Mouse (Mus musculus): Measurements from ENCODE around the gene Zfhx3.

Zfhx3 gene

GRCm38 (mm10) chr8:108552518-108552917 lies 610.1 kb downstream of the Zfhx3 start:
- DNase-seq (ENCODE audit: low spot score in 2 of 2) = no peak

- no peak for DNase-seq (ENCODE audit: low spot score in 2 of 2)
Observed at GRCm38 (mm10) chr8:108553808-108554577, 611.5 kb downstream of the Zfhx3 start.

- DNase-seq (ENCODE audit: low spot score in 2 of 2) = no peak
Observed at GRCm38 (mm10) chr8:108554578-108555245, 612.3 kb downstream of the Zfhx3 start.

GRCm38 (mm10) chr8:108563420-108563819 lies 621.0 kb downstream of the Zfhx3 start:
- no peak for DNase-seq (ENCODE audit: low spot score in 2 of 2)

DNA sequence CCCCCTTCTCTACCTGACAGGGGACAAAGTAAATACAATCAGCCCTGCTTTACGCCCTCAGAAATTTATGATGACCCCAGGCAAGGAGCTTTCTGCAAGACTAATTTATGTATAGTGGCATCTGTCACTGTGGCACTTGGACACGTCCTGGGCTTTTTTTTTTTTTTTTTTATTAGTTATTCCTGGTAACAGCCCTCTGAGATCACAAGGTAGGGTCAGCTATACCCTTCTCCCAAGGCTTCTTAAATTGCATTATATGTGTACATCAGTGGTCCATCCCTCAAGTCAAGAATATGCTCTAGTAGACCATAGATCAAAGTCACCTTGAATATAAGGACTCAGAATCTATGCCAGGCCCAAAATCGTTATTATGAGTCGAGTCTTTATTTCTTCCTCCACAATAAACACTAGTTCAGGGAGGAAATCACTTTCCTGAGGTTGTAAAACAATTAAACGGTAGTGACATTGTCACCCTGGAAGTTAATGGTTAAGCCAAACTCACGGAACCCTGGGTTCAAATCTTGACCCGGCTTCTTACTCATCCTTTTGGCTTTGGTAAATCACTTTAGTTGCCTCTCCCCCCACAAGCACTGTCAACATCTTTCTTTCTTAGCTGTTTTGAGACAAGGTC lies 621.6 kb downstream of the Zfhx3 start:
- no peak for DNase-seq (ENCODE audit: low spot score in 2 of 2)

GRCm38 (mm10) chr8:108566035-108566434 lies 623.6 kb downstream of the Zfhx3 start:
- DNase-seq (ENCODE audit: low spot score in 2 of 2) = peak; percentile 16 to 49

DNA sequence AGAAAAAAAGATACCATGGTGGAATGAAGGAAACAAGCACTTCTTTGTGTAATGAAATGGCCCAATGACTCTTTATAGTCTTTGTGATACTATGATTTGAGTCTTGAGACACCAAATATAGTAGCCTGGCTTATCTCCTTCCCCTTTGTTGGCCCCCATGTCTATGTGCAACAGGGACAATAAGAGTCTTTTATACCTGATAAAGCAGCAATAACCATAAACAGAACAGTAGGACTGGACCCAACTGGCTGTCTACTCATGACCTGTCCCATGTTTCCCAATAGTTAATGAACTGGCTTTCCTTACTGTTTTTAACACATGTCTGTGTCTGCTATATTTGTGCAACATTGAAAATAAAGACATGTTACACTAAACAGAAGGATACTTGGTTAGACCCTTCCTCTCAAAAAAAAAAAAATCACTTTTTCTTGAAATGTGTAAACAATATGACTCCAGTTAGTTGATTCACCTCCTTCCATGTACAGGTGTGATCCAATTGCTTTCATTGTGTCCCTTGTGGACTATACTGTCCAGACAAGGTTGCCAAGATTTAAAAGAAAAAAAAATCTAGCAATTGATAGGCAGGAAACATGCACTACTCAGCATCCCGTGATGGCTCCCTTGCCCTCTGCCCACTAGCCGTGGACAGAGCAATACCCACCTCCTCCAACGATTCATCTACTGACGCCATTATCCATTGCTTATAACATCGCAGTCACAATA lies 631.0 kb downstream of the Zfhx3 start:
- no peak for DNase-seq (ENCODE audit: low spot score in 2 of 2)

- DNase-seq (ENCODE audit: low spot score in 2 of 2) = no peak
Observed at GRCm38 (mm10) chr8:108574101-108574500, 631.7 kb downstream of the Zfhx3 start.

DNA sequence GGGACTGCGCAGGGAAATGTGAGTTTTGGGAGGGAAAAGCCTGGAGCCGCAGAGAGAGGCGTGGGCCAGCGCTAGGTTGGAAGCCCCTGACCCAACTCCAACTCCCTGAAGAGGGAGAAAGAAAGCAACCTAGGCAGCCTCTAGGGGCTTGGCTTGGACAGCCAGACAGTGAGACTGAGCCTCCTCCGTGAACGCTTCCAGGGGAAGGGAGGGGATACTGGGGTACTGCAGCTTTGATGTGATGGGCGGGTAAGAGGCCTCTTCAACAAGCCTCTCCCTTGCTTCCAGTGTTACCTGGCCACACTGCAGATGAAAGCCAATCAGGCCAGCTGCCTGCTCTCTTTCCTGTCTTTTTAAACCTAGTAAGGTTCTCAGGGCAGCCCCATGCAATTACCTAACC lies 635.1 kb downstream of the Zfhx3 start:
- DNase-seq (ENCODE audit: low spot score in 2 of 2) = no peak

DNA sequence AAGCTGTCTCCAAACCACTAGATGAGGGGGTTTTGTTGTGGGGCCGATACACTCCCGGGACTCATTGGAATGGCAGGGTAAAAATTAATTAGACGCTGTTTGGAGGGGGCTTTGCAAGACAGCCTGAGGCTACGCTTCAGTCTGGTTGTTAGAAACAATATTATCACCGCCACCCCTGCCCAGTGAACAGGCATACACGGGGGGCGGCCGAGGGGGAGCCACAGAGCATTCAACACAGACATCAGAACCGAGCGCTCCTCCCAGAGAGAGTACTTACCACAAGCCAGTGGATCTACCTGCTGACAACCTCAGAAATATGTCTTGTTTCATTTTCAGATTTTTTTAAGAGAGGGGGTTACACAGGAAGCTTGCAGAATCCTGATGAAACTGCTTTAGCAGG lies 635.9 kb downstream of the Zfhx3 start:
- DNase-seq (ENCODE audit: low spot score in 2 of 2) = no peak

- no peak for DNase-seq (ENCODE audit: low spot score in 2 of 2)
Observed at GRCm38 (mm10) chr8:108579808-108580207, 637.4 kb downstream of the Zfhx3 start.

GRCm38 (mm10) chr8:108580364-108580763 lies 637.9 kb downstream of the Zfhx3 start:
- DNase-seq (ENCODE audit: low spot score in 2 of 2) = no peak

DNA sequence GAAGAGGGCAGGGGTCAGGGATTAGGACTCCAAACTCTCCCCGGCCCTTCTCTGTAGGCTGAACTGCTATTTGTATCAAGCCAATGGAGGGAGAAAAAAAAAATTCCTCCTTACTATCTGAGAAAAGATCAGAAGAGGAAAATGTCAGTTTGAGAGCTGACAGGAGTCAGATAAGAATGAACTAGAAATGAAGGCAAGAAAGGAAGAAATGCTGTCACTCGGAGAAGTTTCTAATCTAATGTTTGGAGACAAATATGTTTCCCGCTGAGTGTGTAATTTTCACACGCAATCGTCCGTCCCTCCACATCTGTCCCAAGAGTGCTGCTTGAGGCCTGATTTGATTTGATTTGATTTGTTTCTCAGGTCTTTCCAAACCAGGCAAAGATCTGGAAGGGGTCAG lies 639.1 kb downstream of the Zfhx3 start:
- DNase-seq (ENCODE audit: low spot score in 2 of 2) = no peak

GRCm38 (mm10) chr8:108582251-108582650 lies 639.8 kb downstream of the Zfhx3 start:
- no peak for DNase-seq (ENCODE audit: low spot score in 2 of 2)

DNA sequence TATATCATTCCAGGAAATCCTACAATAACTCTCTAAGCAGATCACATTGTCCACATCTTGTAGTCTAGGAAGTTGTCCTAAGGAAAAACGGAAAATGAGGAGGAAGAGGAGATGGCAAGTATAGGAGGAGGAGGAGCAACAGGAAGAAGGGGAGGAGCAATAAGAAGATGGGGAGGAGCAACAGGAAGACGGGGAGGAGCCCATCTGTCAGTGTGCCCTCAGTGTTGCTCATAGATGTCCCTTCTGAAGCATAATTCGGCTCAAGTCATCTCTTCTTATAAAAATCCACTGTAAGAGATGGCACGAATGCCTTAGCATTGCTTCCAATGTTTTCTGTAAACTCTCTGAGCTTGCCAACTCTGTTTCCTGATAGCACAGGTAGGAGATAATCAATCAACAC lies 640.8 kb downstream of the Zfhx3 start:
- no peak for DNase-seq (ENCODE audit: low spot score in 2 of 2)

- no peak for DNase-seq (ENCODE audit: low spot score in 2 of 2)
Observed at GRCm38 (mm10) chr8:108583867-108584661, 641.6 kb downstream of the Zfhx3 start.

DNA sequence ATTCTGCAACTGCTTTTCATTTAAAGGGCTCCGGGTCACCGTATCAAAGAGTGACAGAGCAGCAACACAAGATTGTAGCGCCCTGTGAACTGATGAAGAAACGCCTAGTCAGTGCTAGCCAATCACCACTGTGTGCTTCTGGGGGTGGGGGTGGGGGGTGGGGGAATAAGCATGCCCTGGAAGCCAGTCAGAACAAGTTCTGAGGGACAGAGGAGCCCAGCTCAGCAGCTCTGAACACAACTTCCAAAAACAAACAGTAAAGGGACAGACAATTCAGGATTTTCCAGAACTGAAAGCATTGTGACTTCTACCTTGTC lies 642.2 kb downstream of the Zfhx3 start:
- DNase-seq (ENCODE audit: low spot score in 2 of 2) = no peak

DNA sequence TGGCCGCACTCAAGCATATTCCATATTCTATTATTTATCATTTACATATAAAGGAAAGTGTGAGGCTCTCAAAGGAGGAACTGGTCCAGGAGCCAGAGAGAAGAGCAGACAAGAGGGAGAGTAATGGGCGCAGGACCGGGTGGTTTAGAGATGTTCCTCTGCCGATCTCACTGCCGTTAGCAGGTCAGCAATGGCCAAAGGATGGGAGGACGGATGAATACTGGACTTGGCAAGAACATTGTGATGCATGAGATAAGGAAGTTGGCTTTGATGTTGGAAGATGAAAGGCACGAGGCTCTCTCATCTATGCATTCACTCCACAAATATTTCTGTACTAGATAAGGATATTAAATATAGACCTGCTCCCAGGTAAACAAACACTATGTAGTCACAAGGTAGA lies 648.6 kb downstream of the Zfhx3 start:
- no peak for DNase-seq (ENCODE audit: low spot score in 2 of 2)

DNA sequence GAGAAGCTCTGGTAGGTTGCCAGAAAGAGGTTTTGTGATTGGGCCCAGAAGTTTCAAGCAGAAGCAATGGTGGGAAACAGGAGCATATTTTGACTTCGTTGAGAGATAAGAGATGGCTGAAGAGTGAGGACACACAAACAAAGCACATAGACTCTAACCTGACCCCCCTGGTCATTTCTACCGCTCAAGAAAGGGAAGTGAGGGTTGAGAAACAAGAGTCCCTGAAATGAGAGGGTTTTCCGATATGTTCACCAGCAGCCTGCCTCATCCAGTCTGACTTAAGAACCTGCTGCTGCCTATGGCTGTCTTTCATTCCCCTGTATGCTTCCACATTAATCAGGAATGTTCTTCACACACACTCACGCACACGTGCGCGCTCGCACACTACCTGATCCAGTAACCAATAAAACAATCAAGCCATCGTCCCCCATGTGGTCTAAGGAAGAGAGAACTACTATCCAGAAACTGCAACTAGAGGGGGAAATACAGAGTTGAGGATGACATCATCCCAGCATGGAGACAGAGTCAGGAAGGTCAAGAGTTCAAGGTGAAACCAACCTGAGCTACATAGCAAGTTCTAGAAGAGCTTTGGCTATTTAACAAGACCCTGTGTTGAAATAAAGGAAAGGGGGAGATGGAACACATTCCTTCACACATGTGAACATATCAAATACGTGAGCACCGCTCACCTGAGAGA lies 649.7 kb downstream of the Zfhx3 start:
- no peak for DNase-seq (ENCODE audit: low spot score in 2 of 2)

DNA sequence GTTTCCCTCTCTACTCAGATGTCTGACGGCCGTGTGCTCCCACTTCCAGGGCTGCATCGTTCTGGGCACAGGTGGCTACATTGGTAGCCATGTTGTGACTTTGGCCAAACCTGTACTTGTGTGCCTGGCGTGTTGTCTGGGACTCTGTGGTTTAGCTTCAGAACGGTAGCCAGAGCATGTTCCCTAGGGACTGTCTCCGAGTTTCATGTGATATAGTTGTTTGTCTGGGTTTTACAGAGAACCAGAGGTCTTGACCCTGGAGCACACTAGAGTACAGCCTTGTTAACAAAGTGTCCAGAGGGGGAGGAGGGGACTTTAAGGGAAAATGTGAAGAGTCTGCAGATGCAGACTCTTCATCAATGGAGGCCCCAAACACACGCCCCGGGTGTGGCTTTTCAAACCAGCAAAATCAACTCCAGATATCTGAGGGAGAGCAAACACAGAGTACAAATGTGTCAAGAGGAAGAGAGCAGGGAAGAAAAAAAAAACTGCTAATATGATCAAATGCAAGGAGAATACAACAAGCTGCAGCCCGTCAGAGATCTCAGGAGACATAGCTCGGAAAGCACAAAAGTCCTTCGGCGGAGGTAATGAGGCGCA lies 650.6 kb downstream of the Zfhx3 start:
- no peak for DNase-seq (ENCODE audit: low spot score in 2 of 2)

DNA sequence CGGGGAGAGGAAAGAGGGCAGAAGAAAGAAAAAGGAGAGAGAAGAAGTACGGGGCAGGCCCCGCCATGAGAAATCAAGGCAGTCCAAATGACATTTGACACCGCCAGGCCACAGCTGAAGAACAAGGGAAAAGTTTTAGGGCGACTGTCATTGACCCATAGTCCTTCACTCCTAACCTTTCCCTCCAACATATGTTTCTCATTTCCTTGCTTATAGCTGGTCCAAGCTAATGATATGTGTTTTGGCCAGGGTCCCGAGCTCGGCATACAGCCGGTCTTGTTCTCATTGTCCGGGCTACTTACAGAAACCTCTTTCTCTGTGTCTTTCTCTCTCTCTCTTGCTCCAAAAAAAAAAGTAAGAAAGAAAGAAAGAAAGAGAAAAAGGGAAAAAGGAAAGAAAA lies 651.4 kb downstream of the Zfhx3 start:
- no peak for DNase-seq (ENCODE audit: low spot score in 2 of 2)

Measured in right cerebral cortex, postnatal 36 days (tissue).